Mouse (Mus musculus): ENCODE data around the gene Olfr979. TPM values are rescaled to one million over a fixed set of nuclear protein-coding genes. Genes with fewer than 3 reads are reported as not detected.

Olfr979 gene
- polyA plus RNA-seq, 1 experiment from 2014 or later = not detected

Other genes starting within 250 kb of the Olfr979 start
- gene Olfr968, start 220.2 kb downstream of the Olfr979 start, polyA plus RNA-seq (2014; fragmentation: Nextera tagmentation; extraction: Ambion mirVana) = not detected in 2 replicates
- not detected in 2 replicates for gene Olfr969, start 212.5 kb downstream of the Olfr979 start, polyA plus RNA-seq (2014; fragmentation: Nextera tagmentation; extraction: Ambion mirVana)
- not detected in 2 replicates for gene Olfr970, start 194.6 kb downstream of the Olfr979 start, polyA plus RNA-seq (2014; fragmentation: Nextera tagmentation; extraction: Ambion mirVana)
- not detected in 2 replicates for gene Olfr971, start 166.6 kb downstream of the Olfr979 start, polyA plus RNA-seq (2014; fragmentation: Nextera tagmentation; extraction: Ambion mirVana)
- not detected in 2 replicates for gene Olfr972, start 137.0 kb downstream of the Olfr979 start, polyA plus RNA-seq (2014; fragmentation: Nextera tagmentation; extraction: Ambion mirVana)
- gene Olfr229, start 96.1 kb downstream of the Olfr979 start, polyA plus RNA-seq (2014; fragmentation: Nextera tagmentation; extraction: Ambion mirVana) = not detected in 2 replicates
- not detected in 2 replicates for gene Olfr974, start 66.0 kb downstream of the Olfr979 start, polyA plus RNA-seq (2014; fragmentation: Nextera tagmentation; extraction: Ambion mirVana)
- not detected in 2 replicates for gene Olfr975, start 51.4 kb downstream of the Olfr979 start, polyA plus RNA-seq (2014; fragmentation: Nextera tagmentation; extraction: Ambion mirVana)
- not detected in 2 replicates for gene Olfr976, start 42.3 kb downstream of the Olfr979 start, polyA plus RNA-seq (2014; fragmentation: Nextera tagmentation; extraction: Ambion mirVana)
- not detected in 2 replicates for gene Olfr978, start 11.4 kb downstream of the Olfr979 start, polyA plus RNA-seq (2014; fragmentation: Nextera tagmentation; extraction: Ambion mirVana)
- not detected in 2 replicates for gene Olfr980, start 6.1 kb upstream of the Olfr979 start, polyA plus RNA-seq (2014; fragmentation: Nextera tagmentation; extraction: Ambion mirVana)
- not detected in 2 replicates for gene Olfr981, start 18.0 kb upstream of the Olfr979 start, polyA plus RNA-seq (2014; fragmentation: Nextera tagmentation; extraction: Ambion mirVana)
- gene Olfr982, start 70.4 kb upstream of the Olfr979 start, polyA plus RNA-seq (2014; fragmentation: Nextera tagmentation; extraction: Ambion mirVana) = not detected in 2 replicates
- not detected in 2 replicates for gene Olfr983, start 90.1 kb upstream of the Olfr979 start, polyA plus RNA-seq (2014; fragmentation: Nextera tagmentation; extraction: Ambion mirVana)
- gene Olfr984, start 110.7 kb upstream of the Olfr979 start, polyA plus RNA-seq (2014; fragmentation: Nextera tagmentation; extraction: Ambion mirVana) = not detected in 2 replicates
- not detected in 2 replicates for gene Olfr985, start 126.7 kb upstream of the Olfr979 start, polyA plus RNA-seq (2014; fragmentation: Nextera tagmentation; extraction: Ambion mirVana)
- not detected in 2 replicates for gene Tmem225, start 144.7 kb upstream of the Olfr979 start, polyA plus RNA-seq (2014; fragmentation: Nextera tagmentation; extraction: Ambion mirVana)
- not detected in 2 replicates for gene Olfr986, start 177.5 kb upstream of the Olfr979 start, polyA plus RNA-seq (2014; fragmentation: Nextera tagmentation; extraction: Ambion mirVana)
- 8.5 and 12.0 TPM in 2 replicates for gene Zfp202, start 188.9 kb upstream of the Olfr979 start, polyA plus RNA-seq (2014; fragmentation: Nextera tagmentation; extraction: Ambion mirVana)

Data from forebrain, embryonic 14.5 days (tissue).